Mouse (Mus musculus) hindbrain, embryonic 10.5 days (tissue): ENCODE data around the gene Tecr. TPM values are rescaled to one million over a fixed set of nuclear protein-coding genes. Genes with fewer than 3 reads are reported as not detected.
"Not testable (repeated sequence)": the region's sequence is repeated elsewhere in the genome, so short reads cannot be mapped to it uniquely, and the experiment has no call there.

Experiments
- DNase-seq: peaks from one replicate; pipeline ENCODE4 v3.0.0-alpha.2; 2017; ENCODE audit warnings: low spot score
- H3K27ac ChIP-seq: fragments of 300-500 bp; sonication (generic); 2 replicates; pipeline ENCODE4 v1.5.1; 2016; ENCODE audit warnings: mild to moderate bottlenecking, moderate library complexity
- H3K27me3 ChIP-seq: fragments of 300-500 bp; sonication (generic); 2 replicates; pipeline ENCODE4 v1.6.1; 2016; ENCODE audit warnings: mild to moderate bottlenecking; ENCODE audit not compliant: poor library complexity, insufficient read depth, severe bottlenecking
- H3K36me3 ChIP-seq: fragments of 300-500 bp; sonication (generic); 2 replicates; pipeline ENCODE4 v1.6.1; 2016; ENCODE audit warnings: mild to moderate bottlenecking, moderate library complexity
- H3K4me1 ChIP-seq: fragments of 300-500 bp; sonication (generic); replicated peaks from 2 replicates; pipeline ENCODE4 v1.6.1; 2016; ENCODE audit warnings: mild to moderate bottlenecking
- H3K4me3 ChIP-seq: fragments of 300-500 bp; sonication (generic); 2 replicates; pipeline ENCODE4 v1.5.1; 2016; ENCODE audit warnings: mild to moderate bottlenecking, moderate library complexity
- H3K9me3 ChIP-seq: fragments of 300-500 bp; sonication (generic); 2 replicates; pipeline ENCODE4 v1.6.1; 2016; ENCODE audit warnings: mild to moderate bottlenecking, moderate library complexity
- WGBS: fragments of 180-500 bp; shearing (Covaris S2); methylation state at CpG from one replicate; pipeline ENCODE4 v1.1.7; 2016; 5-methylcytosine and 5-hydroxymethylcytosine counted together
- polyA plus RNA-seq: library from polyadenylated mRNA; unstranded; fragments of >200 nt; fragmentation: Nextera tagmentation; extraction: Ambion mirVana; gene quantifications from 2 replicates; pipeline ENCODE4 v1.2.1, GENCODE M21; 2016

The Tecr gene
- polyA plus RNA-seq, 1 experiment from 2014 or later: 783 TPM

DNA sequence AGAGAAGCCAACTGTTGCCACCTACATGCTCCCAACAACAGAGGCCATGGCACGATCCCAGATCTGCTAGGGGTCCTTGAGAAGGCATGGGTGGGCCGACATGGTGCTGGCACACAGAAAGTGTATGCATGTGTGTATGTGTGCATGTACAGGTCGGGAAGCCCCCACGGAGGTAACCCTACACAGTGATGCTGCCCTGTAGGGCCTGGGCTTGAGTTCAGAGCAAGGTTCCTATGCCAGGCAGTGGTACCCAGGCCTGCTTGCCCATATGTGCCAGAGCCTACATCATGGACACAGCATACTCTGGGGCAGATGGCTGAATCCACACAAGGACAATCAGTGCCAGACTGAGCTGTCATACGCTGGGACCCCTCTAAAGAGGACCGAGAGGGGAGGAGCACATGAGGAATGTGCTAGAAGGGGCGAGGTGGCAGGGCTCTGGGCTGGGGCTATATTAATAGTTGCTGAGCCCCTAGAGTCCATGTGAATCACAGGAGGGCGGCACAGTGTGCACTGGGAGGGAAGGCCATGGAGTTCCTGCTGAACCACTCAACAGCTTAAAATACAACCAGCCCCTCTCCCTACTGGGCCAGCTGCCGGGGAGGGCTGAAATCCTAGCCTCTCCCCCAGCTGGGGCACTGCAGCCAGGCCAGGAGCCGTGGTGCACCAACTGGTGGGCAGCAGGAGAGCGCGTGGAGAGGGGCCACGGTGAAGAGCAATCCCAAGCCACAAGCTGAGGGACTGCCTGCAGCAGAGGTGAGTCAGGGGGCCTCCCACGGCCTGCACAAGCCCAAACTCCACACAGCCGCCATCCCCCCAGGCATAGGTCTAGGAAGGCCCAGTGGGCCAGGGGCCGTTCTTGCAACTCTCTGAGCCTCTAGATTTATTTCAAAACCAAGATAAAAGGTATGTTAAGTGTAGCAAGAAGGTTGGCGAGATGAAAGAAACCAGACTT is 31.9 kb downstream of the Tecr start:
- peak; percentile 4 for DNase-seq
- H3K4me3 ChIP-seq: no peak overlapping the region
- H3K4me1 ChIP-seq: peaks cover 75% of the 10 kb centered on the region
- H3K36me3 ChIP-seq: peaks cover 65% of the 10 kb centered on the region
- no peaks in the 10 kb centered on the region for H3K9me3 ChIP-seq
- H3K27me3 ChIP-seq: no peaks in the 10 kb centered on the region
- H3K27ac ChIP-seq: peak overlapping the region; percentile 54
- 75% methylated on average over 17 of the region's 17 CpGs for WGBS

DNA sequence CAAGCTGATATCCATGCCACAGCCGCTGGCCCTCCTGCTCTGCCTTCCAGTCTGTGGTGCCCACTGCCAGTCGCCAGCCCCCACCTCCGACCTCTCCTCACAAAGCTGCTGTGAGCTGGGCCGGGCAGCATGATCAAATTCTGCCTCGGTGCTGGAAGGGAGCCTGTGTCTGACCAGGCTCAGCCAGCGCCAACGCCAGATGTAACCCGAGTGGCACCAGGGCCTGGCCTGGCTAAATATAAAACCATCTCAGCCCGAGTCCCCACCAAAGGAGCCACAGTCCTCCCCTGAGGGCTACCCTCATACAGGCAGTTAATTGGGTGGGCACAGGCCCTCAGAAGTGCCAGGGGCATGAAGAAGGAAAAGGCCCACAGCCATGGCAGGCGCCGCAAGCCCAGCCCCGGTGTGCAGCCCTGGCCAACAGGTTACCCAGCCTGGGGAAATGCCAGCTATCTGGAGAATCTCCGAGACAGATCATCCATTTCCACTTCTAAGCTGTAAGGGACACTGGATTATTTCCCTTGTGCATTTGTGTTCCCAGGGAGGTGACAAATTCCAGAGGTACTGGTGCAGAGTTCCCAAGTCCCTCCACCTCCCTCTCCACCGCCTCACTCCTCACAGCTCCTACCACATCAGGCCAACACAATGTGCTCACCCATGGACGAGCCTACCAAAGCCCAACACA is 33.0 kb downstream of the Tecr start:
- H3K27ac ChIP-seq: no peak overlapping the region
- no peaks in the 10 kb centered on the region for H3K9me3 ChIP-seq
- 84% methylated on average over 15 of the region's 15 CpGs for WGBS
- DNase-seq: no peak
- peaks cover 68% of the 10 kb centered on the region for H3K36me3 ChIP-seq
- no peak overlapping the region for H3K4me3 ChIP-seq
- peaks cover 67% of the 10 kb centered on the region for H3K4me1 ChIP-seq
- no peaks in the 10 kb centered on the region for H3K27me3 ChIP-seq

- WGBS: 80% methylated on average over 18 of the region's 18 CpGs
- H3K27ac ChIP-seq: no peak overlapping the region
- H3K9me3 ChIP-seq: no peaks in the 10 kb centered on the region
- no peaks in the 10 kb centered on the region for H3K27me3 ChIP-seq
- H3K36me3 ChIP-seq: peaks cover 74% of the 10 kb centered on the region
- peak; percentile 20 for DNase-seq
- H3K4me1 ChIP-seq: peaks cover 59% of the 10 kb centered on the region
- no peak overlapping the region for H3K4me3 ChIP-seq
Measured at GRCm38 (mm10) chr8:83573140-83573875, 34.5 kb downstream of the Tecr start.

DNA sequence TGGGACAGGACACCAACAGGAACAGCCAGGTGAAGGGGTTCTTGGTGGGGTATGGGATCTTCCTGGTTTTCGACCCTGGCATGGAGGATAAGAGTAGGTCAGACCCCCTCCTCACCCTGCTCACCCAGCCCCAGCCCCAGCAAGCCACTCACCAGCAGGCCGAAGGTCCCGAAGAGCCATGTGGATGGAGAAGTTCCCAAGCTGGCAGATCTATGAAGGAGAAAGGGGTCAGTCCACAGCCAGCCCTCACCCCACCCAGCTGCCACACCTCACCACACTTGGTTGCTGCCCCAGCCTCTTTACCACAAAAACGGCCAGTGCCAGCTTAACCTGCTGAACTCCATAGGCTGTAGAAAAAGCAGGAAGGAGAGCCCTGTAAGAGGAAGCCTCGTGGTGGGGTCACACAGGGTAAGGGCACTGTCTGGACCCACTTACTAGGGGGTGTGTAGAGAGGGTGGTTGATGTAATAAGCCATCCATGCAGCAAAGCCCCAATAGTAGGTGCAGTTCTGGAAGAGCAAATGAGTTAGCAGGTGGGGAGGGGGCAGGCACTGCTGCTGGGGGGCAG is 35.4 kb downstream of the Tecr start:
- H3K27ac ChIP-seq: no peak overlapping the region
- H3K4me3 ChIP-seq: no peak overlapping the region
- H3K36me3 ChIP-seq: peaks cover 74% of the 10 kb centered on the region
- H3K4me1 ChIP-seq: peaks cover 60% of the 10 kb centered on the region
- 90% methylated on average over 5 of the region's 5 CpGs for WGBS
- DNase-seq: no peak
- H3K9me3 ChIP-seq: no peaks in the 10 kb centered on the region
- H3K27me3 ChIP-seq: no peaks in the 10 kb centered on the region

- Histone ChIP-seq H3K36me3 (peaks cover 74% of the 10 kb centered on the region), H3K27me3 (no peaks in the 10 kb centered on the region), H3K4me3 (no peak overlapping the region), H3K9me3 (no peaks in the 10 kb centered on the region), H3K27ac (no peak overlapping the region), H3K4me1 (peaks cover 58% of the 10 kb centered on the region)
- 98% methylated on average over 10 of the region's 10 CpGs for WGBS
- DNase-seq: no peak
Measured at GRCm38 (mm10) chr8:83571791-83572190, 36.0 kb downstream of the Tecr start.

DNA sequence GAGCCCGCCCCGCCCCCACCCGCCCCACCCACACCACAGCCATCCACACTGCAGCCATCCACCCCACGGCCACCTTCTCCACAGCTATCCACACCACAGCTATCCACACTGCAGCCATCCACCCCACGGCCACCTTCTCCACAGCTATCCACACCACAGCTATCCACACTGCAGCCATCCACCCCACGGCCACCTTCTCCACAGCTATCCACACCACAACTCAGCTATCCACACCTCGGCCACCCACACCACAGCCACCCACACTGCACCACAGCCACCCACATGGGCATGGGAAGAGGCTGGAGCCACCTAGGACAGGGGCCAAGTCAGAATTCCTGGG is 36.8 kb downstream of the Tecr start:
- not testable (repeated sequence) for H3K9me3 ChIP-seq, H3K27ac ChIP-seq, H3K27me3 ChIP-seq, DNase-seq, H3K4me3 ChIP-seq
- 95% methylated on average over 6 of the region's 7 CpGs for WGBS
- Histone ChIP-seq H3K4me1 (peaks cover 53% of the 10 kb centered on the region), H3K36me3 (peaks cover 71% of the 10 kb centered on the region)

DNA sequence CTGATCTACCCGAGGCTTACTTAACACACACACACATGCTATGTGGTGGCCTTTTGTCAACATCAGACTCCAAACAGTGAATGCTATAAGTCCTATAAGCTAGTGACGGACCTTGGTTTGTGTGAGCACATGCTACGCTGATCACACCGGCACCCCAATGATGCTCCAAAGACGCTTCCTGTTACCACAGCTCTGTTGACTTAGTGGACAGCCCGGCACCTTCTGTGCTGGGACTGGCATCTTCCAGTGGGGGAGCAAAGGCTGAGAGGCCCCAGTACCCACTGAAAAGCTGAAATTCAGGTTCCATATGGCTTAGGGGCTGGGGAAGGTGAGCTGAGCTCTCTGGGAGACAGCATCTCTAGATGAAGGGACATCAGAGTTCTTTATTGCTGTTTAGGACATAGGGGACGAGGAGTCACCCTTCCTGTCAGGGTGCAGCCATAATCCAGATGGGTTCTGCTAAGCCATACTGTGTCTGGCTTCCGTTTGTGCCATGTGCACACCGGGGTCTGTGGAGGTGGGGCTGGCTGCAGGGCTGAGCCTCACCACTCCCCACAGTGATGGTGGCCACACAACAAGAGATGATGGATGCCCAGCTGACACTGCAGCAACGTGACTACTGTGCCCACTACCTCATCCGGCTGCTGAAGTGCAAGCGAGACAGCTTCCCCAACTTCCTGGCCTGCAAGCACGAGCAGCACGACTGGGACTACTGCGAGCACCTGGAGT is 37.3 kb downstream of the Tecr start:
- peaks cover 65% of the 10 kb centered on the region for H3K36me3 ChIP-seq
- H3K27me3 ChIP-seq: no peaks in the 10 kb centered on the region
- H3K27ac ChIP-seq: no peak overlapping the region
- H3K9me3 ChIP-seq: no peaks in the 10 kb centered on the region
- no peak overlapping the region for H3K4me3 ChIP-seq
- WGBS: 91% methylated on average over 15 of the region's 15 CpGs
- DNase-seq: peak; percentile 2
- peaks cover 48% of the 10 kb centered on the region for H3K4me1 ChIP-seq

DNA sequence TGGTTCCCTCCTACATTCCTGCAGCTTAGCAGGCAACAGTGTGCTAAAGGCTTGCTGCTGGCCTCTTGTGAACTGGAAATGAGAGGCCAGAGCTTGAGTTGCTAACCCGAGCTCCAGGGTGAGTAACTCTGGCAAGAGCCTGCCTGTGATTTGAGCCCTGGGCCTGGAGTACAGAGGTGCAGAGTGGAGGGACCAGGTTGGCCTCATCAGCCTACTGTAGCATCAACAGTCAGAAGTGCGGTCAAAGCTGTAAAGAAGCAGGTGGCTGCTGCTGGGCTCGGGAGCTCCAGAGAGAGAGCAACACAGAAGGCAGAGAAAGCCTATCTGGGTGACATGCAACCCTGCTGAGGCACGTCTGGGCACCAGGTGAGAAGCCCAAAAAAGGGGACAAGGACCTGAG is 38.6 kb downstream of the Tecr start:
- no peaks in the 10 kb centered on the region for H3K9me3 ChIP-seq
- peak; percentile 2 for DNase-seq
- H3K36me3 ChIP-seq: peaks cover 53% of the 10 kb centered on the region
- H3K27me3 ChIP-seq: no peaks in the 10 kb centered on the region
- 86% methylated on average over 4 of the region's 4 CpGs for WGBS
- H3K27ac ChIP-seq: no peak overlapping the region
- peaks cover 35% of the 10 kb centered on the region for H3K4me1 ChIP-seq
- H3K4me3 ChIP-seq: no peak overlapping the region

GRCm38 (mm10) chr8:83568755-83569154 is 39.0 kb downstream of the Tecr start:
- H3K9me3 ChIP-seq: no peaks in the 10 kb centered on the region
- H3K4me1 ChIP-seq: peaks cover 32% of the 10 kb centered on the region
- H3K27me3 ChIP-seq: no peaks in the 10 kb centered on the region
- no peak for DNase-seq
- no peak overlapping the region for H3K27ac ChIP-seq
- no peak overlapping the region for H3K4me3 ChIP-seq
- WGBS: 78% methylated on average over 5 of the region's 5 CpGs
- peaks cover 49% of the 10 kb centered on the region for H3K36me3 ChIP-seq

- Histone ChIP-seq H3K27me3 (no peaks in the 10 kb centered on the region), H3K36me3 (peaks cover 43% of the 10 kb centered on the region), H3K4me3 (peak overlapping the region; percentile 83; the same call in 1 of the 2 replicates), H3K9me3 (no peaks in the 10 kb centered on the region), H3K4me1 (peaks cover 25% of the 10 kb centered on the region), H3K27ac (no peak overlapping the region)
- no peak for DNase-seq
- 79% methylated on average over 5 of the region's 5 CpGs for WGBS
Measured at GRCm38 (mm10) chr8:83568128-83568527, 39.6 kb downstream of the Tecr start.

- peaks cover 23% of the 10 kb centered on the region for H3K4me1 ChIP-seq
- H3K9me3 ChIP-seq: no peaks in the 10 kb centered on the region
- 61% methylated on average over 3 of the region's 3 CpGs for WGBS
- no peaks in the 10 kb centered on the region for H3K27me3 ChIP-seq
- H3K36me3 ChIP-seq: peaks cover 38% of the 10 kb centered on the region
- DNase-seq: no peak
- H3K27ac ChIP-seq: peak overlapping the region; percentile 96
- peak overlapping the region; percentile 83 for H3K4me3 ChIP-seq
Measured at GRCm38 (mm10) chr8:83567668-83568067, 40.1 kb downstream of the Tecr start.
